Mouse (Mus musculus) lung, adult 18-20 months (tissue): ENCODE data around the gene Polh.
A peak's percentile ranks its signal among the peaks of the same experiment; 100 is the strongest.

Experiments used
- DNase-seq, 2 experiments: peaks; one replicate each; pipeline ENCODE4 v3.0.0; 2022; ENCODE audit warnings: mixed read lengths in 2 of 2

Gene Polh

GRCm38 (mm10) chr17:46167014-46167413 is 35.4 kb downstream of the Polh start:
- DNase-seq: no peak

- DNase-seq: no peak
These were observed 36.2 kb downstream of the Polh start for GRCm38 (mm10) chr17:46166270-46166669.

GRCm38 (mm10) chr17:46165460-46165859 is 37.0 kb downstream of the Polh start:
- DNase-seq: no peak

GRCm38 (mm10) chr17:46164791-46165190 is 37.7 kb downstream of the Polh start:
- DNase-seq: no peak

GRCm38 (mm10) chr17:46164301-46164700 is 38.1 kb downstream of the Polh start:
- DNase-seq: no peak

- peak; percentile 67 to 81 for DNase-seq
These were observed 39.5 kb downstream of the Polh start for GRCm38 (mm10) chr17:46162951-46163421.

GRCm38 (mm10) chr17:46162551-46162950 is 39.9 kb downstream of the Polh start:
- DNase-seq: no peak

GRCm38 (mm10) chr17:46161710-46162109 is 40.7 kb downstream of the Polh start:
- no peak for DNase-seq

- DNase-seq: peak in 1 of 2 experiments; percentile 49
These were observed 41.3 kb downstream of the Polh start for GRCm38 (mm10) chr17:46161179-46161578.

GRCm38 (mm10) chr17:46160686-46161085 is 41.8 kb downstream of the Polh start, which contains the start of gene Gtpbp2:
TSS of gene Gtpbp2 (plus strand) at chr17:46161032.
- DNase-seq: peak; percentile 98 to 99

- peak; percentile 95 to 96 for DNase-seq
These were observed 42.3 kb downstream of the Polh start for GRCm38 (mm10) chr17:46160090-46160662.

GRCm38 (mm10) chr17:46159236-46159635 is 43.2 kb downstream of the Polh start:
- DNase-seq: no peak

GRCm38 (mm10) chr17:46157131-46157530 is 45.3 kb downstream of the Polh start:
- no peak for DNase-seq

GRCm38 (mm10) chr17:46156680-46157079 is 45.8 kb downstream of the Polh start:
- DNase-seq: no peak

- no peak for DNase-seq
These were observed 48.1 kb downstream of the Polh start for GRCm38 (mm10) chr17:46154336-46154735.

GRCm38 (mm10) chr17:46152847-46153782 is 49.3 kb downstream of the Polh start, which contains the start of gene Mad2l1bp:
TSS of gene Mad2l1bp (minus strand) at chr17:46153553.
- DNase-seq: peak; percentile 93 to 95

GRCm38 (mm10) chr17:46143578-46144423 is 58.6 kb downstream of the Polh start, which contains the start of gene Rsph9:
TSS of gene Rsph9 (minus strand) at chr17:46144216.
- DNase-seq: peak; percentile 91 to 94

GRCm38 (mm10) chr17:46139872-46140271 is 62.6 kb downstream of the Polh start:
- no peak for DNase-seq

GRCm38 (mm10) chr17:46138563-46139236 is 63.7 kb downstream of the Polh start:
- peak in 1 of 2 experiments; percentile 61 for DNase-seq

GRCm38 (mm10) chr17:46132862-46133261 is 69.6 kb downstream of the Polh start:
- no peak for DNase-seq

GRCm38 (mm10) chr17:46132058-46132718 is 70.3 kb downstream of the Polh start:
- DNase-seq: peak; percentile 67 to 74
